Mouse (Mus musculus) embryonic fibroblast, embryonic 13.5 days (primary cell): ENCODE measurements around the gene Ect2l.

ENCODE experiments used
- CTCF ChIP-seq: IDR thresholded peaks from 2 replicates; pipeline ENCODE4 v1.5.1; 2011; ENCODE audit warnings: mild to moderate bottlenecking, control low read depth, low read length, moderate library complexity, borderline replicate concordance; ENCODE audit not compliant: insufficient read depth
- POLR2A ChIP-seq: IDR thresholded peaks from 2 replicates; pipeline ENCODE4 v1.6.1; 2011; ENCODE audit warnings: low read depth, mild to moderate bottlenecking, control low read depth, low read length, moderate library complexity

- TF ChIP-seq POLR2A (no peak), CTCF (no peak)
Observed at GRCm38 (mm10) chr10:18243614-18244013, 32.9 kb upstream of the Ect2l start.
